Mouse (Mus musculus) gastrocnemius, postnatal 14 days (tissue): ENCODE results near the gene Caln1. TPM values are rescaled to one million over a fixed set of nuclear protein-coding genes. Genes with fewer than 3 reads are reported as not detected.

Experiments used
- DNase-seq: peaks from one replicate; pipeline ENCODE4 v3.0.0; 2021; ENCODE audit warnings: mixed read lengths
- intact Hi-C: fragments of 180-260 bp; cut with DNase I; formaldehyde crosslinking; loops from one replicate; pipeline ENCODE4 v1.15.1; 2025; ENCODE audit warnings: low total_unique reads
- total RNA-seq, 2 experiments: library from RNA; stranded (reverse); gene quantifications; 2 replicates each; pipeline ENCODE4 v1.2.3; 2021

Gene Caln1
- total RNA-seq, 2 experiments from 2014 or later, result 0.04 TPM; not detected in 1

- intact Hi-C loops, result no loop called here
- DNase-seq, result no peak
Observed at GRCm38 (mm10) chr5:130771061-130771741, 401.9 kb downstream of the Caln1 start.

DNA sequence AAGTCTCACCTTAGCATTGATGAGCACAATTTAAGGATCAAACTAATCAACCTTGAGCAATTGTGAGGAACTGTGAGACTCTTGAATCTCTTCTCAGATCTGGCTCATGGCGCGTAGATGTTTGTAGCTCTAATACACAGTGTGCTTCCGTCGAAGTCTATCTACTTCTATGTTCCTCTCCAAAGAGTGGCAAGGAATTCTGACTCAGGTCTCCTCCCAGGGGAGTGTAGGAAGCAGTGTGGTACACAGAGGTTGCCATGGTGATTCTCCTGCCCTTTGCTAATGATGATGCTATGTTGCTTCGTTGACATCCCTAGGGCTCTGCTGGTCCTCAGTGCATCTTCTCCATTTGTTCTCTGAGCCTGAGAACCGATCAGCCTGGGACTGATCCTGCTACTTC is 403.2 kb downstream of the Caln1 start:
- intact Hi-C loops, result no loop called here
- no peak for DNase-seq

DNA sequence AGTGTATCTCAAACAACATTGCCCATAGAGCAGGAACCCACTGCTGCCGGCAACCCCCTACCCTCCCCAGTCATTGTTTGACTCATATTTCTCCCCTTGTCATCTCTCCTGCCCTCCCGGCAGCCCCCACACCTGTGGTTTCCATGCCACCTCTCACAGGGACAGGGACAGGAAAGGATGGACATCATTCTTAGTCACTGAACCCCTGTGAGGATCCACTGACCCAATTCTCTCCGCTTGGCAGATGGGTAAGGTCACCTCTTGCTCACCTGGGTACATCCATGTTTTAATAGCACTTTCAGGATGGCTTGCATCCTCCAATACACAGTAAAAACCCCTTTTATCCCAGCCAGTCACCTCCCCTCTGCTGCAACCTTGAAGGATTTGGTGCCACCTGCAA is 405.7 kb downstream of the Caln1 start:
- DNase-seq, result no peak
- intact Hi-C loops, result no loop called here

DNA sequence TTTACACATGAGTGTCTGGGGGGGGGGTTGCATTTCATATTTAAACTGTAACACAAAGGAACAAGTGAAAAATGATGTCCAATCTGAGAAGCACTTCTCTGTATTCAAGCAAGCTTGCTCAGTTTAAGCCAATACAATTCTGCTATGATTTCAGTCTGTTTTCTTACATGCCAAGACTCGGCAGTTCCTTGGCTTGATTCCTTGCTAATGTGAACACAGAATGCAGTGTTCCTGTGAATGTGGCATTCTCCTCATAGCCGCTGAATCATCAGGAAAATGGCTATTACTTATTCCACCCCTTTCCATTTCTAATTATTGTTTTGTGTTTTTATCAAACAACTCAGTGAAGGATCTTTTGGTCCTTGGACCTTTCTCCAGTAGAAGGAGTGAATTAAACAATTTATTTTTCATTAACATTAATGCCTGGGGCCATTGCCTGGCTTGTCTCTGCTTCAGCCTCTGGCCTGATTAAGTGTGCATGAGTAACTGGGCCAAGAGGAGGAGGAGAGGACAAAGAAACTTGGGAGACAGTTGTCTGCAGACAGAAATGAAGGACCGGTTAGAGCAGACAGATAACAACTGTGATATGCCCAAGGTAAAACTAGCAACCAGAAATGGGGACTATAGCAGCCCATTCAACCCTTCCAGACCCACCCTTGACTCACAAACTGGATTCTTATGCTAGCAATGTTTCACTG is 423.6 kb downstream of the Caln1 start:
- intact Hi-C loops, result no loop called here
- no peak for DNase-seq

DNA sequence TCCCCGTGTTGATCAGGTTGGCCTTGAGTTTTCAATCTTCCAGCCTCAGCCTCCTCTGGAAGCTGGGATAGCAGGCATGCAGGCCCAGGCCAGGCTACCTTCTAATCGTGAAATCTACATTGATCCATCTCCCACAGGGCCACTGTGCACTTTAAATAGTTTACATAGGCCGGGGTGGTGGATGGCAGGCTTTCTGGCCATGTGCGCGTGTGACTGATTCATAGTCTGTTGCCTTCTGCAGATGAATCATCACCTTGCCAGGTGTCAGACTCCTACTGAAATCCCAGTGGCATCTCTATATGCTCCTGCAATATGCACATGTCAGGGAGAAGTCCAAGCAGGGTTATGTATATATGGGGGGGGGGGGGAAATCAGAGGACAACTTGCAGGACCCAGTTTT is 428.5 kb downstream of the Caln1 start:
- DNase-seq, result no peak
- intact Hi-C loops, result no loop called here

- no peak for DNase-seq
- intact Hi-C loops, result no loop called here
Observed at GRCm38 (mm10) chr5:130810314-130810713, 441.1 kb downstream of the Caln1 start.

DNA sequence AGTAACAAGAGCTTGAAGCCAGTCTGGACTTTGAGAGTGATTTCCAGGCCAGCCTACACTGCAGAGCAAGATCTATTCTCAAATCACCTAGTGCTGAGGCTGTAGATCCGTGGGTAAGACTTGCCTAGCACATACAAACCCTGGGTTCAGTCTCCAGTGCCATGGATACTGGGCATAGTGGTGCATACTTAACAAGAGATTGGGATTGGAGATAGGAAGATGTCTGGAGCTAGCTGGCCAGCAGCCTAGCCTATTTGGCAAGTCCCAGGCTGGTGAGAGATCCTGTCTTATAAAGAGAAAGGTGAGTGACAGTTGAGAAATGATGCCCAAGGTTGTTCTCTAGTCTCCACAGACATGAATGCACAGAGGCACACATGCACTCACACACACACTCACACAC is 441.6 kb downstream of the Caln1 start:
- intact Hi-C loops, result no loop called here
- DNase-seq, result no peak

DNA sequence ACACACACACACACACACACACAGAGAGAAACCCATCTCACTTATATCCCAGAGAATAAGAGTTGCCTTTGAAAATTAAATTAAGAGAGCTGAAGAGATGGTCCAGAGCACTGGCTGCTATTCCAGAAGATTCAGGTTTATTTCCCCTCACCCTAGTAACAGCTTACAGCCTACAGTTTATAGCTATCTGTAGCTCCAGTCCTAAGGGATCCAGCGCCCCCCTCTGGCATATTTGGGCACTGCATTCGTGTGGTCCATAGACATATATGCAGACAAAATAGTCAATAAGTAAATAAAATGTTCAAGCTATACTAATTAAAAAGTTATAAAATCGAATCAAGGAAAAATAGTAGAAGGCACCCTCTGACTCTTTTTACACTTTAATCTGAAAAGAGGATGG is 442.0 kb downstream of the Caln1 start:
- intact Hi-C loops, result no loop called here
- DNase-seq, result peak; percentile 9

DNA sequence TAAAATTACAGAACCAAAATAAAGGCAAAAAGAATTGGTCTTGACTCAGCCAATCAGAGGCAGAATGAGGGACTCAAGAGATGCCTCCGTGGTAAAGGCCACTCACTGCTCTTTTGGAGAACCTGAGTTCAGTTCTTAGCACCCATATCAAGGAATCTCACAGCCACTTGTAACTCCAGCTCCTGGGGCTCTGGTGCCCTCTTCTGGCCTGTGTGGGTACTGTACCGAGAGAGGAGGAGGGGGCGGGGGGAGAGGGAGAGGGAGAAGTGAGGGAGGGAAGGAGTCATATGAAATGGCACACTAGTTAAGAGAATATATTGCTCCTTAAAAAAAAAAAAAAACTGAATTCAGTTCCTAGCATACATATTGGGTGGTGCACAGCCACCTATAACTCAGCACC is 442.7 kb downstream of the Caln1 start:
- intact Hi-C loops, result no loop called here
- no peak for DNase-seq

DNA sequence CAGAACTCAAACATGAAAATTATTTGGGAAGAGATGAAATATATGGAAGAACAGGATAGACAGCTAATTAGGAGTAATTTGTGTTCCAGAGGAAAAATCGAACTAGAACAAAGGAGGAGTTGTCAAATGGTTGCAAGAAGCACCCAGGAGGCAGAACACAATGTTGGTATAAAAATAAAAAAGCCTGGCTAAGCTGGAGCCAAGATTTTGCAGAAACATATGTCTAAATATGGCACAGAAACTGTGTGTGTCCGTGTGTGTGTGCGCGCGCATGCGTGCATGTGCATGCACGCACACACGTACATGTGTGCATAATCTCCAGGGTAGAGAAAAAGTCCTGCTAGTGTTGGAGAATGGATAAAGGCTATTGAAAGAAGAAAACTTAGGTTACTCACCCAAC is 443.3 kb downstream of the Caln1 start:
- no peak for DNase-seq
- intact Hi-C loops, result no loop called here

GRCm38 (mm10) chr5:130813089-130813488 is 443.8 kb downstream of the Caln1 start:
- DNase-seq, result no peak
- intact Hi-C loops, result no loop called here

GRCm38 (mm10) chr5:130815352-130815751 is 446.1 kb downstream of the Caln1 start:
- no peak for DNase-seq
- intact Hi-C loops, result no loop called here

DNA sequence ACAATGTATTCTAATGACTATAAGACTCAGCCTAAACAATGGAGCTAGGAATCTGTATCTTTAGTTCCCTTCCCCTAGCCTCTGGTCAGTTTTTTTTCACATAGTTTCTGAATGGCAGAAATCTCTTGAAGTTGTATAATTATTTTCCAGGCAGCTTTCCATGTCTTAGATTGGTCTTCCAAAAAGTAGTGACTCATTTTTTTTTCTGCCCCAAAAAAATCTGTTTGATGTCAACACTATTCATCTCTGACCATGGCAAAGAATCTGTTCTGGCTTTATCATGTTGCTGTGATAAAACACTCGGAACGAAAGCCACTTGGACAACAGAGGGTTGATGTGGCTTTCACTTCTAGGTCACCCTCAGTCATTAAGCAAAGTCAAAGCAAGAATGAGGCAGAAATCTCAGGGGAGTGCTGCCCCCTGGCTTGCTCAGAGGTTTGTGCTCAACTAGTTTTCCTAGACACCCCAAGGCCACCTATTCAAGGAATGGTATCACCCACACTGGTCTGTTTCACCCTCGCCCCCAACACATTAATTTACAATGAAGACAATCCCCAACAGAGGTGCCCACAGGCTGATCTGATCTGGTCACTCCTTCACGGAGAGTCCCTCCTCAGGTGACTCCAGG is 450.9 kb downstream of the Caln1 start:
- intact Hi-C loops, result no loop called here
- no peak for DNase-seq

- no peak for DNase-seq
- intact Hi-C loops, result no loop called here
Observed at GRCm38 (mm10) chr5:130820661-130821060, 451.4 kb downstream of the Caln1 start.

- DNase-seq, result no peak
- intact Hi-C loops, result no loop called here
Observed at GRCm38 (mm10) chr5:130825797-130826196, 456.5 kb downstream of the Caln1 start.

GRCm38 (mm10) chr5:130848562-130848961 is 479.3 kb downstream of the Caln1 start:
- intact Hi-C loops, result no loop called here
- no peak for DNase-seq

- intact Hi-C loops, result loop anchor here (5.0 to 10.0 kb wide), 2 partner anchors 445 to 572 kb away; no protein-coding TSS in a partner anchor
- DNase-seq, result no peak
Observed at GRCm38 (mm10) chr5:130849610-130850009, 480.4 kb downstream of the Caln1 start.

DNA sequence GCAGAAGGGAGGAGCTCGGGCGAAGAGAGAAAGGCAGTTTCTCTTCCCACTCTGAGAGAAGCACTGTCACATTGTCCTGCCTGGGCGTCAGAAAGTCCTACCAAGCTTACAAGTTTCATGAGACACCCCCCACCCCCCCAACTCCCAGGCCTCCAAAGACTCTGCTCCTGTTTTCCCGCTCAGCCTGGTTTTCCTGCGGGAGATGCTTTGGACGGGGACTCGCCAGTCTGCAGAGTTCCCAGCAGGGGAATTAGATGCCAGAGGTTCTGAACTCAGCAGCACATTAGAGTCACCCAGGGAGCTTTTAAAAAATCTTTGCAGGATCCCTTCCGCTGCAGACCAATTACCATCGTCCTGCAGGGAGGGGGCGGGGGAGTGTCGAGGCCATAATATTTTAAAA is 482.9 kb downstream of the Caln1 start:
- intact Hi-C loops, result loop anchor here (5.0 to 10.0 kb wide), 2 partner anchors 447 to 575 kb away; no protein-coding TSS in a partner anchor

DNA sequence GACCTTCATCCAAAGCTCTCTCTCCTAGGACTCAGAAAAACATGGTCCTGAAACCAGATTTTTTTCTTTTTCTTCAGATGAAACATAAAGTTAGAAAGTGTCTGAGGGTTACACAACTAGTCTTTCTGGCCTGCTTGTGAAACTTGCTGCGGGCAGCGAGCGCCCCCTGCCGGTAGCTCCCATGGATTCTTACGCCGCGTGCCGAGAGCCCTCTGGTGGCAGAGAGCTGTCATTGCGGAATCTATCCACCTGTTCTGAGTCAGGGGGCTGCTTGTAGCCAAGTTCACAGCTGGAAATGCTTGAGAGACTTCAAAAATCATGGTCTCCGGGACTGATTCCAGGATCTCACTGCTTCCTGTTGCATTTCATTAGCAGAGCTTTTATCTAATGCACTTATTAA is 484.1 kb downstream of the Caln1 start:
- intact Hi-C loops, result loop anchor here (5.0 to 10.0 kb wide), 2 partner anchors 449 to 576 kb away; no protein-coding TSS in a partner anchor

More for the DNA sequence above, 482.9 kb downstream of the Caln1 start:
- DNase-seq, result no peak

GRCm38 (mm10) chr5:130854430-130854829 is 485.2 kb downstream of the Caln1 start:
- intact Hi-C loops, result loop anchor here (5.0 to 10.0 kb wide), 2 partner anchors 450 to 577 kb away; no protein-coding TSS in a partner anchor
- DNase-seq, result no peak

More for the DNA sequence above, 484.1 kb downstream of the Caln1 start:
- peak; percentile 84 for DNase-seq
